Mouse (Mus musculus) left cerebral cortex, adult 2 months (tissue): ENCODE measurements around the gene Hspa12b. TPM values are rescaled to one million over a fixed set of nuclear protein-coding genes. Genes with fewer than 3 reads are reported as not detected.

Source experiments
- DNase-seq, 2 experiments: peaks; one replicate each; pipeline ENCODE4 v3.0.0; 2021 to 2022; ENCODE audit warnings: low spot score in 2 of 2, mixed read lengths in 1 of 2; ENCODE audit errors: extremely low spot score in 1 of 2
- H3K27ac ChIP-seq: fragments of 200-600 bp; 2 replicates; pipeline ENCODE4 v1.8.1; 2022
- H3K4me3 ChIP-seq: fragments of 200-600 bp; 2 replicates; pipeline ENCODE4 v1.8.1; 2022
- CTCF ChIP-seq: fragments of 200-600 bp; IDR thresholded peaks from 2 replicates; pipeline ENCODE4 v1.8.1; 2022; ENCODE audit warnings: antibody characterized with exemption, mild to moderate bottlenecking, moderate library complexity
- intact Hi-C: fragments of 180-260 bp; cut with DNase I; formaldehyde crosslinking; loops from one replicate; pipeline ENCODE4 v1.15.1; 2025
- total RNA-seq, 2 experiments: library from RNA; stranded (reverse); gene quantifications; 2 replicates each; pipeline ENCODE4 v1.2.3; 2021

The Hspa12b gene
- total RNA-seq, 2 experiments from 2014 or later, result 10.1 to 12.8 TPM

GRCm38 (mm10) chr2:131175945-131176309 lies 48.8 kb downstream of the Hspa12b start:
- no peak overlapping the region for H3K4me3 ChIP-seq
- no peak for DNase-seq
- no peak overlapping the region for H3K27ac ChIP-seq
- no peak for TF ChIP-seq CTCF
- intact Hi-C loops, result loop anchor here (5.0 kb wide), 1 partner anchor 36 kb away; no protein-coding TSS in a partner anchor

GRCm38 (mm10) chr2:131176491-131176890 lies 49.4 kb downstream of the Hspa12b start:
- no peak for TF ChIP-seq CTCF
- intact Hi-C loops, result loop anchor here (5.0 kb wide), 1 partner anchor 36 kb away; no protein-coding TSS in a partner anchor
- no peak overlapping the region for H3K4me3 ChIP-seq
- H3K27ac ChIP-seq, result no peak overlapping the region
- DNase-seq, result no peak

- intact Hi-C loops, result loop anchor here (5.0 kb wide), 1 partner anchor 34 kb away; no protein-coding TSS in a partner anchor
- no peak for DNase-seq
- H3K4me3 ChIP-seq, result peak overlapping the region; percentile 80
Measured at GRCm38 (mm10) chr2:131177932-131178331, 50.9 kb downstream of the Hspa12b start.

GRCm38 (mm10) chr2:131178828-131179245 lies 51.8 kb downstream of the Hspa12b start:
- no peak for DNase-seq

More at GRCm38 (mm10) chr2:131177932-131178331, 50.9 kb downstream of the Hspa12b start:
- no peak for TF ChIP-seq CTCF
- H3K27ac ChIP-seq, result peak overlapping the region; percentile 15; the same call in 1 of the 2 replicates

GRCm38 (mm10) chr2:131179246-131179886 lies 52.3 kb downstream of the Hspa12b start:
- DNase-seq, result peak; percentile 54 to 56
- TF ChIP-seq CTCF, result no peak
- intact Hi-C loops, result loop anchor here (5.0 kb wide), 1 partner anchor 33 kb away; no protein-coding TSS in a partner anchor
- peak overlapping the region; percentile 91 for H3K27ac ChIP-seq
- peak overlapping the region; percentile 80 for H3K4me3 ChIP-seq

More at GRCm38 (mm10) chr2:131178828-131179245, 51.8 kb downstream of the Hspa12b start:
- TF ChIP-seq CTCF, result no peak
- intact Hi-C loops, result loop anchor here (5.0 kb wide), 1 partner anchor 33 kb away; no protein-coding TSS in a partner anchor
- Histone ChIP-seq H3K4me3 (peak overlapping the region; percentile 80), H3K27ac (peak overlapping the region; percentile 91)

- intact Hi-C loops, result loop anchor here (2.0 to 5.0 kb wide), 2 partner anchors 32 to 83 kb away; partner anchors contain the start of gene Pank2
- Histone ChIP-seq H3K4me3 (peak within 1 kb of the TSS; percentile 80), H3K27ac (peak within 1 kb of the TSS; percentile 97)
- TF ChIP-seq CTCF, result peak; percentile 56
- peak; percentile 85 to 90 for DNase-seq
Measured at GRCm38 (mm10) chr2:131179990-131180587, 53.0 kb downstream of the Hspa12b start, which contains the start of gene Cenpb. Cenpb (minus strand) TSS chr2:131180067.

GRCm38 (mm10) chr2:131186343-131186742 lies 59.3 kb downstream of the Hspa12b start:
- H3K27ac ChIP-seq, result peak overlapping the region; percentile 80
- TF ChIP-seq CTCF, result no peak
- intact Hi-C loops, result no loop called here
- DNase-seq, result no peak
- H3K4me3 ChIP-seq, result peak overlapping the region; percentile 78

- DNase-seq, result peak; percentile 78
- intact Hi-C loops, result loop anchor here (1.0 kb wide), 1 partner anchor 23 kb away; no protein-coding TSS in a partner anchor
- peak within 1 kb of the TSS; percentile 80 for H3K27ac ChIP-seq
- peak within 1 kb of the TSS; percentile 78 for H3K4me3 ChIP-seq
- peak; percentile 50 for TF ChIP-seq CTCF
Measured at GRCm38 (mm10) chr2:131186771-131187601, 59.9 kb downstream of the Hspa12b start, which contains the start of the genes Cdc25b and Spef1. Cdc25b (plus strand) TSS chr2:131186949. Spef1 (minus strand) TSS chr2:131187282.

GRCm38 (mm10) chr2:131187602-131187922 lies 60.5 kb downstream of the Hspa12b start:
- intact Hi-C loops, result loop anchor here (1.0 kb wide), 1 partner anchor 23 kb away; no protein-coding TSS in a partner anchor
- no peak for DNase-seq
- Histone ChIP-seq H3K27ac (peak overlapping the region; percentile 80; the same call in 1 of the 2 replicates), H3K4me3 (peak overlapping the region; percentile 78)
- TF ChIP-seq CTCF, result no peak

GRCm38 (mm10) chr2:131188311-131188710 lies 61.2 kb downstream of the Hspa12b start:
- Histone ChIP-seq H3K27ac (no peak overlapping the region), H3K4me3 (no peak overlapping the region)
- DNase-seq, result no peak
- intact Hi-C loops, result no loop called here
- TF ChIP-seq CTCF, result no peak

GRCm38 (mm10) chr2:131189521-131190309 lies 62.6 kb downstream of the Hspa12b start:
- no peak overlapping the region for H3K4me3 ChIP-seq
- DNase-seq, result no peak
- H3K27ac ChIP-seq, result no peak overlapping the region
- no peak for TF ChIP-seq CTCF
- intact Hi-C loops, result no loop called here
